Mouse (Mus musculus): ENCODE data around the gene Shcbp1l. TPM values are rescaled to one million over a fixed set of nuclear protein-coding genes. Genes with fewer than 3 reads are reported as not detected.

Shcbp1l gene
- polyA plus RNA-seq, 1 experiment from 2014 or later = 0.63 TPM

GRCm38 (mm10) chr1:153440752-153441151, 15.8 kb downstream of the Shcbp1l start:
- no peak overlapping the region for H3K4me3 ChIP-seq (ENCODE audit: low read length)
- no peaks in the 10 kb centered on the region for H3K27me3 ChIP-seq (replicated peaks; ENCODE audit: control insufficient read depth, insufficient read depth, low read length)
- no peak overlapping the region for H3K27ac ChIP-seq (ENCODE audit: low read depth, low read length)
- H3K4me1 ChIP-seq (ENCODE audit: control insufficient read depth, insufficient read depth, low read depth, low read length) = no peaks in the 10 kb centered on the region
- no peak overlapping the region for H3K9ac ChIP-seq (ENCODE audit: low read depth, low read length)
- no peak overlapping the region for H3K4me2 ChIP-seq (ENCODE audit: low read length)
- no peaks in the 10 kb centered on the region for H3K9me3 ChIP-seq (ENCODE audit: control insufficient read depth, low read length)
- no peaks in the 10 kb centered on the region for H3K36me3 ChIP-seq (ENCODE audit: control insufficient read depth, insufficient read depth, low read length)
- WGBS = 89% methylated on average over 4 of the region's 4 CpGs
- no peak for ATAC-seq

DNA sequence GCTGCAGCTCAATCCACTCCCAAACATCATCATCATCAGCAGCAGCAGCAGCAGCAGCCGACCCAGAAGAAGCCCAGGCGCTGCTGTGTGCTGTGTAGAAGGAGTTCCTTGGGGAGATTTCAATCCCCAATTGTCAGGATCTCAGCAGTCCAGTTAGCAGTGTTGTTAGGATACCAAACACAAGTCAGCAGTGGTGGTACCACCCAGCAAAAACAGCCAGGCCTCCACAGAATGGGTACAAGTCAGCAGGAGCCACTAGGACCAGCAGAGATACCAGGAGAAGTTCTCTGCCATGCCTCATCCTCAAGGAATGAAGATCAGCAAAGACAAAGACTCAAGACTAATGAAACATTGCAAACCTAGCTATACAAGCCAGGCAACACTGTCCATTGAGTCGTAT, 16.7 kb downstream of the Shcbp1l start:
- no peak overlapping the region for H3K4me2 ChIP-seq (ENCODE audit: low read length)
- H3K4me1 ChIP-seq (ENCODE audit: control insufficient read depth, insufficient read depth, low read depth, low read length) = no peaks in the 10 kb centered on the region
- H3K9ac ChIP-seq (ENCODE audit: low read depth, low read length) = no peak overlapping the region
- H3K4me3 ChIP-seq (ENCODE audit: low read length) = no peak overlapping the region
- no peak overlapping the region for H3K27ac ChIP-seq (ENCODE audit: low read depth, low read length)
- no peak for ATAC-seq
- no peaks in the 10 kb centered on the region for H3K9me3 ChIP-seq (ENCODE audit: control insufficient read depth, low read length)
- 86% methylated on average over 3 of the region's 3 CpGs for WGBS
- H3K36me3 ChIP-seq (ENCODE audit: control insufficient read depth, insufficient read depth, low read length) = no peaks in the 10 kb centered on the region
- H3K27me3 ChIP-seq (replicated peaks; ENCODE audit: control insufficient read depth, insufficient read depth, low read length) = no peaks in the 10 kb centered on the region

DNA sequence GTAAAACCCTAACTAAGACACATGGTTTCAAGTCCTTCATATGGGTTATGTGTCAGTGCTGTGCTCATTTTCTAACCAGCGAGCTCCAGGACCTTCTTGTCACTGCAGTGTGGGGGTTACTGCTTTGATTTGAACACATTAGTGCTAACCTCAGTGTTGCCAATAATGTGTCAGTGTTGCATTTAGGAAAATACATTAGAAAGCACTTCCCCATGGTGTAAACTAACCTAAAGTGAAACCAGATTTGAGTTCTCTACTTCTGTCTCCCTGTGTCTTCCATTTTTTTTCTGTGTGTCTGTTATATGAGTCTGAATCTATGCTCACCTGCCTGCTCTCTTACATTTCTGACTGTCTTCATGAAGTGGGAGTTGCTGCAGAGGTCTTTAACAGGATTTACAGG, 18.1 kb downstream of the Shcbp1l start:
- 85% methylated on average over 1 of the region's 1 CpGs for WGBS
- Histone ChIP-seq H3K4me2 (ENCODE audit: low read length) (no peak overlapping the region), H3K9ac (ENCODE audit: low read depth, low read length) (no peak overlapping the region), H3K36me3 (ENCODE audit: control insufficient read depth, insufficient read depth, low read length) (no peaks in the 10 kb centered on the region), H3K4me3 (ENCODE audit: low read length) (no peak overlapping the region), H3K9me3 (ENCODE audit: control insufficient read depth, low read length) (no peaks in the 10 kb centered on the region), H3K4me1 (ENCODE audit: control insufficient read depth, insufficient read depth, low read depth, low read length) (no peaks in the 10 kb centered on the region), H3K27ac (ENCODE audit: low read depth, low read length) (no peak overlapping the region), H3K27me3 (replicated peaks; ENCODE audit: control insufficient read depth, insufficient read depth, low read length) (no peaks in the 10 kb centered on the region)
- no peak for ATAC-seq

DNA sequence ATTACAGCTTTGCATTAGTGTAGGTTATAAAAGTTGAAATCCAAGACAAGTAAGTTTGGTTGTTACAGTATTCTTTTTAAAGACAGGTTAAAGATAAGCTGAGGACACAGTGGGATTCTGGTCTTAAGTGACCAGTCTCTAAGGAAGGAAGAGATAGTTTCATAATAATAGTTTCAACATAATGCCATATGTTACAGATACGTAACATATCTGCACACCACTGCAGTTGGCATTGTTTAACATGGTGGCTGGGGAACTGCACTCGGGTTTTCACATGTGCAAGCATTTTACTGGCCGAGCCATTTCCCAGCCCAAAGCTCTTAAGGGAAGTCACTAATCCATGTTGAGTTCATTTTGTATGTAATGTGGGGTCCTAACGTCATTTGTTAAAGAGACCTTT, 18.7 kb downstream of the Shcbp1l start:
- Histone ChIP-seq H3K27ac (ENCODE audit: low read depth, low read length) (no peak overlapping the region), H3K4me3 (ENCODE audit: low read length) (no peak overlapping the region), H3K27me3 (replicated peaks; ENCODE audit: control insufficient read depth, insufficient read depth, low read length) (no peaks in the 10 kb centered on the region), H3K4me1 (ENCODE audit: control insufficient read depth, insufficient read depth, low read depth, low read length) (no peaks in the 10 kb centered on the region), H3K36me3 (ENCODE audit: control insufficient read depth, insufficient read depth, low read length) (no peaks in the 10 kb centered on the region), H3K9ac (ENCODE audit: low read depth, low read length) (no peak overlapping the region), H3K4me2 (ENCODE audit: low read length) (no peak overlapping the region), H3K9me3 (ENCODE audit: control insufficient read depth, low read length) (no peaks in the 10 kb centered on the region)
- 86% methylated on average over 4 of the region's 4 CpGs for WGBS
- ATAC-seq = no peak

DNA sequence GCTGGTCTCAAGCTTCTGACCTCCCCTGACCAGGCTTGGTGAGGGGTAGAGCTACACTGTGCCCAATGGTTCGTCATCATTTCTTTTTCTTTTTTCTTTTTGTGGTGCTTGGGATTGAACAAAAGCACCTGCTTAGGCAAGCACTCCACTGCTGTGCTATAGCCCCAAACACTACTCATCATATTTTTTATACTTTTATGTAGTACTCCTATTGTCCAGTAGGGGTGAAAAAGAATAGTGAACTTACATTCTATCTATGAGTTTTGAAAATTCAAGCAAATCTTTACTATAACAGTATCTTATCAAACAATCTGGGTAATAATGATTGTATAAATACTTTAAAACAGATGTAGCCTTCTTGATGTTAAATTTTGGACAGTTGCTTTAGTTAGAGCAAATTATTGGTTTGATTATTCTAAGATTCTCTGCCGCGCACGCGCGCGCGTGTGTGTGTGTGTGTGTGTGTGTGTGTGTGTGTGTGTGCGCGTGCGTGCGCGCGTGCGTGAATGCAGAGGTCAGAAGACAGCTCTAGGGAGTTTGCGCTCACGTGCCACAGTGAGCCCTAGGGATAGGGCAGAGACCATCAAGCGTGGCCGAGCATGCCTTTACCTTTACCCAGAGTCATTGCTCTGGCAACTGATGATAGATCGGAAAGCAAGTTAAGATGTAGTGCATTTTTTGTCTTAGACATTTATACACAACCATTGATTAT, 21.3 kb downstream of the Shcbp1l start:
- Histone ChIP-seq H3K4me3 (ENCODE audit: low read length) (no peak overlapping the region), H3K9ac (ENCODE audit: low read depth, low read length) (no peak overlapping the region), H3K4me1 (ENCODE audit: control insufficient read depth, insufficient read depth, low read depth, low read length) (no peaks in the 10 kb centered on the region), H3K36me3 (ENCODE audit: control insufficient read depth, insufficient read depth, low read length) (no peaks in the 10 kb centered on the region), H3K27ac (ENCODE audit: low read depth, low read length) (no peak overlapping the region), H3K9me3 (ENCODE audit: control insufficient read depth, low read length) (no peaks in the 10 kb centered on the region), H3K27me3 (replicated peaks; ENCODE audit: control insufficient read depth, insufficient read depth, low read length) (no peaks in the 10 kb centered on the region), H3K4me2 (ENCODE audit: low read length) (no peak overlapping the region)
- no peak for ATAC-seq
- WGBS = 95% methylated on average over 20 of the region's 20 CpGs

DNA sequence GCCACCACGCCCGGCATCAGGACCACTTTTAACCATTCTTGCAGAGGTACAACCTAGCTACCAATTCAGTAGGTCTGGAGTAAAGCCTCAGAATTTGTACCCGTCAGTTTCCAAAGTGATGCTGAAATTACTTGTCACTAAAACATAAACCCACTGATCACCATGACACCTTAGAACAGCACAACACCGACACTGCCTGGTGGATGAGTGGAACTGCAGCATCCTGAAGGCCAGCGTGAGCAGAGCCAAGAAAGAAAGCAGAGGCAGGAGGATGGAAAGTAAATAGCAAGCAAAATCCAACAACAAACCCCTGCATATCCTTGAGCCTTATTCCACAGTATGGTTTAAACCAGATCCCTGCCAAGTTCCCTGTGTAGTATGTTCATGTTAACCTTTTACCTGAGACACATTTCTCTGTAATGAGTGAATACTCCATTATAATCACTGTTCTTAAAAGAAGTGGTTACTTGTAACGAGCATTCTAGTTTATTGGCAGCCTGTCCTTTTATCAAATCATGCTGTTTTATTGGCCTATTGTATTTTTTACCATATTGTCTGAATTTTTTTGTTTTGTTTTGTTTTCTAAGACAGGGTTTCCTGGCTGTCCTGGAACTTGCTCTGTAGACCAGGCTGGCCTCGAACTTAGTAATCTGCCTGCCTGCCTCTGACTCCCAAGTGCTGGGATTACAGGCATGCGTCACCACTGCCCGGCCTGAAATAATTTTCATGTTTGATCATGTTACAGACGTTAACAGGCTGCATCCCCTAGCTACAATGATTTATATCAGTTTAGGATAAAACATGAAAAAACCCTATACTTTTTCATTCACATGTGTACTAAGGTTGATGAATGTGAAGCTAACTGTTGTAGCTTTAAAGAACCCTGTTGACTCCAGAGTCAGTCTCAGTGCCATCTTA, 26.5 kb downstream of the Shcbp1l start:
- Histone ChIP-seq H3K4me1 (ENCODE audit: control insufficient read depth, insufficient read depth, low read depth, low read length) (no peaks in the 10 kb centered on the region), H3K4me2 (ENCODE audit: low read length) (no peak overlapping the region), H3K4me3 (ENCODE audit: low read length) (no peak overlapping the region), H3K27ac (ENCODE audit: low read depth, low read length) (no peak overlapping the region), H3K36me3 (ENCODE audit: control insufficient read depth, insufficient read depth, low read length) (peaks cover 6% of the 10 kb centered on the region; the same call in 1 of the 2 replicates), H3K27me3 (replicated peaks; ENCODE audit: control insufficient read depth, insufficient read depth, low read length) (no peaks in the 10 kb centered on the region), H3K9ac (ENCODE audit: low read depth, low read length) (no peak overlapping the region), H3K9me3 (ENCODE audit: control insufficient read depth, low read length) (no peaks in the 10 kb centered on the region)
- ATAC-seq = no peak
- WGBS = 73% methylated on average over 10 of the region's 10 CpGs

DNA sequence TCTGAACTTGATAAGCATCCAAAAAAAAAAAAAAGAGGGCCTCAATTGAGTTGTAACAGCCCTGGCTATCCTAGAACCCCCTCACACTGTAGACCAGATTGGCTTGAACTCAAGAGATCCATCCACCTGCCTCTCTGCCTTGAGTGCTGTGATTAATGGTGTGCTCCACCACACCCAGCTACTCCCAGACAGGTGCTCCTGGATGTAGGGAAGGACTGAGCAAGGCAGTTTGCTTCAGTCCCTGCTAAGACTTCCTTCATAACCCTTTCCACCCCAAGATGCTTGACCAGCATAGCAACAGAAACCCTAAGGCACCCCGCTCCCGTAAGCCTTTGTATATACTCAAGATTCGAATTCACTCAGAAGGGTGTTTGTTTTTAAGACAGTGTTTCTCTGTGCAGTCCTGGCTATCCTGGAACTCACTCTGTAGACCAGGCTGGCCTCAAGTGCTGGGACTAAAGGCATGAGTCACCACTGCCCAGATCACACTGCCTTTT, 28.2 kb downstream of the Shcbp1l start:
- ATAC-seq = peak; percentile 34; the same call in 1 of the 2 replicates
- no peak overlapping the region for H3K4me3 ChIP-seq (ENCODE audit: low read length)
- H3K4me1 ChIP-seq (ENCODE audit: control insufficient read depth, insufficient read depth, low read depth, low read length) = no peaks in the 10 kb centered on the region
- H3K4me2 ChIP-seq (ENCODE audit: low read length) = no peak overlapping the region
- H3K27ac ChIP-seq (ENCODE audit: low read depth, low read length) = no peak overlapping the region
- no peaks in the 10 kb centered on the region for H3K27me3 ChIP-seq (replicated peaks; ENCODE audit: control insufficient read depth, insufficient read depth, low read length)
- no peak overlapping the region for H3K9ac ChIP-seq (ENCODE audit: low read depth, low read length)
- no peaks in the 10 kb centered on the region for H3K9me3 ChIP-seq (ENCODE audit: control insufficient read depth, low read length)
- H3K36me3 ChIP-seq (ENCODE audit: control insufficient read depth, insufficient read depth, low read length) = peaks cover 14% of the 10 kb centered on the region
- 89% methylated on average over 3 of the region's 3 CpGs for WGBS

- no peak overlapping the region for H3K27ac ChIP-seq (ENCODE audit: low read depth, low read length)
- H3K9me3 ChIP-seq (ENCODE audit: control insufficient read depth, low read length) = no peaks in the 10 kb centered on the region
- ATAC-seq = peak; percentile 21; the same call in 1 of the 2 replicates
- H3K27me3 ChIP-seq (replicated peaks; ENCODE audit: control insufficient read depth, insufficient read depth, low read length) = no peaks in the 10 kb centered on the region
- WGBS = 88% methylated on average over 5 of the region's 5 CpGs
- H3K4me3 ChIP-seq (ENCODE audit: low read length) = no peak overlapping the region
- no peak overlapping the region for H3K9ac ChIP-seq (ENCODE audit: low read depth, low read length)
- H3K4me1 ChIP-seq (ENCODE audit: control insufficient read depth, insufficient read depth, low read depth, low read length) = no peaks in the 10 kb centered on the region
- H3K36me3 ChIP-seq (ENCODE audit: control insufficient read depth, insufficient read depth, low read length) = peaks cover 29% of the 10 kb centered on the region
- H3K4me2 ChIP-seq (ENCODE audit: low read length) = no peak overlapping the region
These were observed 31.2 kb downstream of the Shcbp1l start for GRCm38 (mm10) chr1:153456137-153456536.

GRCm38 (mm10) chr1:153461796-153462195, 36.8 kb downstream of the Shcbp1l start:
- no peak for ATAC-seq
- H3K27me3 ChIP-seq (replicated peaks; ENCODE audit: control insufficient read depth, insufficient read depth, low read length) = no peaks in the 10 kb centered on the region
- no peak overlapping the region for H3K4me2 ChIP-seq (ENCODE audit: low read length)
- H3K4me3 ChIP-seq (ENCODE audit: low read length) = no peak overlapping the region
- WGBS = 89% methylated on average over 1 of the region's 1 CpGs
- no peak overlapping the region for H3K27ac ChIP-seq (ENCODE audit: low read depth, low read length)
- no peak overlapping the region for H3K9ac ChIP-seq (ENCODE audit: low read depth, low read length)
- H3K36me3 ChIP-seq (ENCODE audit: control insufficient read depth, insufficient read depth, low read length) = peaks cover 47% of the 10 kb centered on the region
- H3K9me3 ChIP-seq (ENCODE audit: control insufficient read depth, low read length) = no peaks in the 10 kb centered on the region
- no peaks in the 10 kb centered on the region for H3K4me1 ChIP-seq (ENCODE audit: control insufficient read depth, insufficient read depth, low read depth, low read length)

All from hindbrain, embryonic 16.5 days (tissue).